Mouse (Mus musculus) small intestine, adult 2 months (tissue): ENCODE measurements around the gene Rxfp3.

Experiments used
- CTCF ChIP-seq: fragments of 200-500 bp; IDR thresholded peaks from 2 replicates; pipeline ENCODE4 v1.5.1; 2012; ENCODE audit warnings: low read depth, mild to moderate bottlenecking, control low read depth, inconsistent platforms, low read length, moderate library complexity, mixed read lengths; ENCODE audit not compliant: insufficient replicate concordance, insufficient read length; ENCODE audit errors: extremely low read depth
- POLR2A ChIP-seq: fragments of 200-500 bp; IDR thresholded peaks from 2 replicates; pipeline ENCODE4 v1.6.1; 2012; ENCODE audit warnings: low read depth, mild to moderate bottlenecking, control low read depth, inconsistent platforms, low read length, moderate library complexity

GRCm38 (mm10) chr15:11042828-11043227 is 5.0 kb upstream of the Rxfp3 start:
- TF ChIP-seq CTCF, result no peak
- TF ChIP-seq POLR2A, result no peak
